Mouse (Mus musculus) cerebellum, postnatal 4 days (tissue): ENCODE data around the gene Gm5622.
"Not testable (repeated sequence)": the region's sequence is repeated elsewhere in the genome, so short reads cannot be mapped to it uniquely, and the experiment has no call there.

ENCODE experiments used
- DNase-seq, 2 experiments: peaks; one replicate each; pipeline ENCODE4 v3.0.0; 2022; ENCODE audit warnings: low spot score in 2 of 2, mixed read lengths in 1 of 2

The Gm5622 gene

DNA sequence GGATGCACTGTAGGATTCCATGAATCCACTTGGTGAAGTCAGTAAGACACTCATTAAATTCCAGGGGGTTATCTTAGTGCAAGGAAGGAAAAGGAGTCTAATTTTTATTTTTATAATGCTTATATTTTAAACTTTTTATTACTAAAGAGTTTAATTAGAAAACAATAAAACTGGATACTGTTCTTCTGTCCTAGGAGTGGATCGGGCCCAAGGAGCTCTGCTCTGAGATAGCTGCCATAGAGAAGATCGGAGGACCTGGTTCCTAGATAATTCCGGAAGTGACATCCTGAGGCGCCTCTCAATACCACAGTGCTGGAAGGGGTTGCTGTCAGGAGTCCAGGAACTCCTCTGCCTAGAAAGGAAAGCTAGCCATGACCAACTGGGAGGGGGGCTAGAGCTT, at the start of gene Gm5622:
Gene Gm5622 (plus strand): TSS at position 301 of the 400 bp plus-strand sequence.
- DNase-seq: no peak

DNA sequence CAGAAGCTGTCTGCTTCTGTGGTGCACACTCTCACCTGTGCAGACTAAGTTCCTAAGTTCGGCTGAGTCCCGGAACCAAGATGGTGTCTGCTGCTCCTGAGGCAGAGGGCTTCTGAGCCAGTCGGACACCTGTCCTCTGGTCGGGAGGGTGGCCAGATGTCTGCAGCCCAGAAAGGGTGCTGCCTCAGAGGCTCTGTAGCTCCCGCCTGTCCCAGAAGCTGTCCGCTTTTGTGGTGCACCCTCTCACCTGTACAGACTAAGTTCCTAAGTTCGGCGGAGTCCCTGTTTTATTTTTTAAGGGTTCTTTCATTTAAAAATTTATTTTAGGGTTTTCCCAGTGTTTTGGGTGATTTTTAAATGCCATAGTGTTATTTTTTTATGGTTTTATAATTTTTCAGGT, 45.2 kb upstream of the Gm5622 start:
- no peak for DNase-seq

DNA sequence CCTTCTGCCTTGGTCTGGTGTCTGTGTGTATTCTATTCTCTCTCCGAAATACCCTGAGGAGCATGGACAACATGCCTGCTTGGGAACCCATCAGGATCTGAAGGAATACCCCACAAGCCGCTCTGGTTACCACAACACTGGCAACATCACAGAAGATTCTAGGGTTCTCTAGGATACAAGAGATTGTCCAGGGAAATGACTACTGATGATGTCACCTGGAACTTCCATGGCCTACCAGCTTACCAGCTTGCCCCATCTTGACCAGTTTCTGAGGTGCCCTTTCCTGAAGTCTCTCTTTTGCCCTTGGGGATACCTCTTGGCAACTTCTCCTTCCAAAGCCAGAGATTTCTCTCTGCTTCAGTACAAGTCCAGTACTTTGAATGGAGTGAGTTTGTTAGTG, 21.4 kb downstream of the Gm5622 start, which contains the start of gene Gm17175:
Gene Gm17175 (minus strand): TSS at position 101 of the 400 bp plus-strand sequence.
- DNase-seq: not testable (repeated sequence)

DNA sequence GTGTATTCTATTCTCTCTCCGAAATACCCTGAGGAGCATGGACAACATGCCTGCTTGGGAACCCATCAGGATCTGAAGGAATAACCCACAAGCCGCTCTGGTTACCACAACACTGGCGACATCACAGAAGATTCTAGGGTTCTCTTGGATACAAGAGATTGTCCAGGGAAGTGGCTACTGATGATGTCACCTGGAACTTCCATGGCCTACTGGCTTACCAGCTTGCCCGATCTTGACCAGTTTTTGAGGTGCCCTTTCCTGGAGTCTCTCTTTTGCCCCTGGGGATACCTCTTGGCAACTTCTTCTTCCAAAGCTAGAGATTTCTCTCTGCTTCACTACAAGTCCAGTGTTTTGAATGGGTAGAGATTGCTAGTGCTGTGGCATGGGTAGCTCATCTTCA, 39.4 kb downstream of the Gm5622 start, which contains the start of gene Gm17174:
Gene Gm17174 (minus strand): TSS at position 101 of the 400 bp plus-strand sequence.
- DNase-seq: not testable (repeated sequence)

DNA sequence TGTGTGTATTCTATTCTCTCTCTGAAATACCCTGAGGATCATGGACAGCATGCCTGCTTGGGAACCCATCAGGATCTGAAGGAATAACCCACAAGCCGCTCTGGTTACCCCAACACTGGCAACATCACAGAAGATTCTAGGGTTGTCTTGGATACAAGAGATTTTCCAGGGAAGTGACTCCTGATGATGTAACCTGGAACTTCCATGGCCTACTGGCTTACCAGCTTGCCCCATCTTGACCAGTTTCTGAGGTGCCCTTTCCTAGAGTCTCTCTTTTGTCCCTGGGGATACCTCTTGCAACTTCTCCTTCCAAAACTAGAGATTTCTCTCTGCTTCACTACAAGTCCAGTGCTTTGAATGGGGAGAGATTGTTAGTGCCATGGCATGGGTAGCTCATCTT, 58.6 kb downstream of the Gm5622 start, which contains the start of gene Gm17078:
Gene Gm17078 (minus strand): TSS at position 101 of the 400 bp plus-strand sequence.
- no peak for DNase-seq

DNA sequence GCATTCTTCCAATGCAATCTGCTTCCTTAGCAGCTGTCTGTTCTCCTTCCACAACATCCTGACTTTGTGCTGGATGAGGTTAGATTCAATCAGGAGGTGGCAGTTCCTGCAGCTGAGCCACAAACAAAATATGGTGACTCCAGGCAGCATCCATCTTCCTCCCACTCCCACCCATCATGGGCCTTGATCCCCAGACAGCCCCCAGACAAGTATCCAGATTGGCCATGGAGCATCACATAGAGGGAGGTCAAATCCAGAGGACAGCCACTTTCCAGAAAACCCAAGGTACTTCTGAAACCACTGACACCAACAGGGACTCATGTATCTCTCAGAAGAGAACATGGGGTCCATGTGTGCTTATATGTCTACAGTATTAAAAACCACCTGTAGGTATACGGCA, 79.8 kb downstream of the Gm5622 start:
- peak; percentile 12 to 37 for DNase-seq

DNA sequence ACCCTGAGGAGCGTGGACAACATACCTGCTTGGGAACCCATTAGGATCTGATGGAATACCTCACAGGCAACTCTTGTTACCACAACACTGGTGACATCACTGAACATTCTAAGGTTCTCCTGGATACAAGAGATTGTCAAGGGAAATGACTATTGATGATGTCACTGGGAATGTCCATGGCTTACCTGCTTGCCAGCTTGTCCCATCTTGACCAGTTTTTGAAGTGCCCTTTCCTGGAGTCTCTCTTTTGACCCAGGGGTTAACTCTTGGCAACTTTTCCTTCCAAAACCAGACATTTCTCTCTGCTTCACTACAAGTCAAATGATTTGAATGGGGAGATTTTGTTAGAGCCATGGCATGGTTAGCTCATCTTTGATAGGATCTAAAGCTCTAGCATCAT, 83.0 kb downstream of the Gm5622 start, which contains the start of gene Gm4181:
Gene Gm4181 (minus strand): TSS at position 101 of the 400 bp plus-strand sequence.
- DNase-seq: not testable (repeated sequence)

DNA sequence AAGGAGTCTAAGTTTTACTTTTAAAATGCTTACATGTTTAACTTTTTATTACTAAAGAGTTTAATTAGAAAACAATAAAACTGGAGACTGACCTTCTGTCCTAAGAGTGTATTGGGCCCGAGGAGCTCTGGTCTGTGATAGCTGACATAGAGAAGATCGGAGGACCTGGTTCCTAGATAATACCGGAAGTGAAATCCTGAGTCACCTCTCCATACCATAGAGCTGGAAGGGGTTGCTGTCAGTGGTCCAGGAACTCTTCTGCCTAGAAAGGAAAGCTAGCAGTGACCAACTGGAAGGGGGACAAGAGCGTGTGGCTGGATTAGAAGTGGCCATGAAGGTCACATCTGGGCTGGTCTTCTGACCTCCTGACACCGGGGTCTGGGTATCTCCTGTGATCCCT, 124.7 kb downstream of the Gm5622 start:
- DNase-seq: no peak

DNA sequence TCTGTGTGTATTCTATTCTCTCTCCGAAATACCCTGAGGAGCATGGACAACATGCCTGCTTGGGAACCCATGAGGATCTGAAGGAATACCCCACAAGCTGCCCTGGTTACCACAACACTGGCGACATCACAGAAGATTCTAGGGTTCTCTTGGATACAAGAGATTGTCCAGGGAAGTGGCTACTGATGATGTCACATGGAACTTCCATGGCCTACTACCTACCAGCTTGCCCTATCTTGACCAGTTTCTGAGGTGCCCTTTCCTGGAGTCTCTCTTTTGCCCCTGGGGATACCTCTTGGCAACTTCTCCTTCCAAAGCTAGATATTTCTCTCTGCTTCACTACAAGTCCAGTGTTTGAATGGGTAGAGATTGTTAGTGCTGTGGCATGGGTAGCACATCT, 142.8 kb downstream of the Gm5622 start, which contains the start of gene Gm17079:
Gene Gm17079 (minus strand): TSS at position 101 of the 400 bp plus-strand sequence.
- DNase-seq: not testable (repeated sequence)
